Mouse (Mus musculus) erythroblast, adult 5-6 weeks (primary cell): ENCODE data around the gene Nrg3. TPM values are rescaled to one million over a fixed set of nuclear protein-coding genes. Genes with fewer than 3 reads are reported as not detected.

ENCODE experiments used
- ATAC-seq: replicated peaks from 2 replicates; pipeline ENCODE4 v1.8.0; 2016; ENCODE audit warnings: moderate number of reproducible peaks, mild to moderate bottlenecking, moderate TSS enrichment, inconsistent platforms; ENCODE audit not compliant: poor library complexity, low FRiP score, severe bottlenecking
- total RNA-seq, 2 experiments: library from RNA; stranded (forward) in 1 of 2; stranded (reverse) in 1 of 2; fragments of 150-400 nt in 1 of 2; fragments of 200-764, 138-1000 nt in 1 of 2; gene quantifications; 2 replicates each; pipeline versions ENCODE4 v1.2.3 to v1.2.4; 2015 to 2017; ENCODE audit warnings: low replicate concordance in 2 of 2

Gene Nrg3
- total RNA-seq, 2 experiments from 2014 or later: not detected

DNA sequence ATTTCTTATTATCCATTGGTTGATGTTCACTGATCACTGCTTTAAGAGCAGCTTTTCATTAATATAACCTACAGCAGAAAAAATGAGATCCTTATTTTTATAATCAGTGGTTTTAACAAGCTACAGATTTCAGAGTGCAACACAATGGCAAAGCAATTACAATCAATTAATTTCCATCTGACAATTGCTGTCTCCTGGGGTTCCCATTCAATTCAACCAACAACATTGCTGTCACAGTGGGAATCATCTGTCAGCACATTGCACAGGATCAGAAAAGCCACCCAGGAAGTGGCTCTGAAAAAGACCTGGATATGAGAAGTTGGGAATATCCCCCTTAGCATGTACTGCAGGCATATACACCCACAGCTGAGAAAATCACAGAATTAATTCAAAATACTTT, 458.8 kb downstream of the Nrg3 start:
- no peak for ATAC-seq

- no peak for ATAC-seq
Measured at GRCm38 (mm10) chr14:38997843-38998242, 475.0 kb downstream of the Nrg3 start.

GRCm38 (mm10) chr14:38992574-38992866, 480.4 kb downstream of the Nrg3 start:
- no peak for ATAC-seq

GRCm38 (mm10) chr14:38991847-38992573, 480.9 kb downstream of the Nrg3 start:
- no peak for ATAC-seq

DNA sequence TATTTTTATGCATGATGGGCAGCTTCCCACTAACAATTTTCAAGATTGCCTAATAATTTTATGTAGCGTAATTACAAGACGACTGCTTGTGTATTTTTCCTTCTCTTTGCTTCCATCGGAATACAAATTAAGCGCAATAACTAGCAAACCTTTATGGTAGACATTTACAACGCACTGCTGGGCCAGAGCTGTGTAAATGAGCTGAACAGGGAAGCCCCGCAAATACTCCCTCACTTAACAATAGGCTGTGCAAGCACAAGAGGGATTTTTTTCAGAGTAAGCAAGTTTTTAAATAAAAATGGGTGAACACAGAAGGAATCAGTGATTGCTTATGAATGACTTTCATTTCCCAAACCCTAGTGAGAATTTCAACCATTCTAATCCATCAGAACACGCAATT, 513.5 kb downstream of the Nrg3 start:
- ATAC-seq: no peak

GRCm38 (mm10) chr14:38937481-38937880, 535.4 kb downstream of the Nrg3 start:
- ATAC-seq: no peak

GRCm38 (mm10) chr14:38936483-38937054, 536.3 kb downstream of the Nrg3 start:
- no peak for ATAC-seq

- ATAC-seq: no peak
Measured at GRCm38 (mm10) chr14:38923652-38924051, 549.2 kb downstream of the Nrg3 start.

DNA sequence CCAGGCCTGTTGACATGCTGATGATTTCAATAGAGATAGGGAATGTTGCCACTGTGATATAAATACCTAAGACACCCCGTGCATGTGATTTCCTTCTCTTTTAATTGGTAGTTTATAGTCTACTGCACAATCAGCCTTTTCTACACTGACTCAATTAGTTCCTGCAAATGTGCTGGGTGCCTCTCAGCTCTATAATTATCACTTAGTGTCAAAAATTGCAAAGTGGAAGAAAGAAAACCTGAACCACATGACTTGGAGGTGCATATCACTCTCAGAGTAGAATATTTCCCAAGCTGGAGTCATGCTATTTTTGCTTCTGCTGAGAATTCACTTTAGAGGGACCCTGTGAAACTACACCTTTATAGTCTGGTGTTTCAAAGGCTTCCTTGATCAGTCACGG, 552.1 kb downstream of the Nrg3 start:
- ATAC-seq: no peak

- no peak for ATAC-seq
Measured at GRCm38 (mm10) chr14:38870591-38870990, 602.3 kb downstream of the Nrg3 start.

DNA sequence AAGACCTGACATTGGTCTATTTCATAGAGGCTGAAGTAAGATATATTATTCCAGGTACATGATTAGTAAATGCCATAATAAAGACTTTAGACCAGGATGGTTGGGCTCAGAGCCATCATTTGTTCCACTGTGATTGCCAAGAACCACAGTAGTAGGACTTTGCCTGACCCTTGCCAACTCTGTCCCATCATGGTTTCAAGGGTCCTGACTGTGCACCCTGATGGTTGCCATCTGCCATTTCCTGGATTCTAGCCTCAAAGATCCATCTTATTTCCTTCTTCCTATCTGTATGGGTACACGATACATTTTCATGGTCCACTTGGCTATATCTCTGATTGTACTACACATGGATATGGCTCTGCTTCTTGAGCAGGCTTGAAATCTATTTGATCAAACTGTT, 625.3 kb downstream of the Nrg3 start:
- no peak for ATAC-seq

DNA sequence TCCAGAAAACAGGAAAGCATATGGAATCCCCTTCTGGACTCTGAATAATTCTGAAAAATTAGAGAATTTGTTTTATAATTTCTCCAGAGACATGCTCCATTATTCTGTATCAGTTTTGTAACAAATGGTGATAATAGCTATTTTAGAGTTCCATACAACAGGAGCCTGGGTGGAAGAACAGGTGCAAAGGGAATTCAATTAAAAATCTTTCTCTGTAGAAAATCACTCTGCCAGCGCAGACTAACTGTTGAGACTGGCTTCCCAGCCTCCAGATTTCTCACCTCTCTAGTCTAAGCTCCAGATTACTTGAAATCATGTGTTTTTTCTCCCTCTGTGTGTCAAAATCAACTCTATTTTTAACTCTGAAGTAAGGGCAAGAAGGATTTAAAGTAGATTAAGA, 625.8 kb downstream of the Nrg3 start:
- no peak for ATAC-seq

DNA sequence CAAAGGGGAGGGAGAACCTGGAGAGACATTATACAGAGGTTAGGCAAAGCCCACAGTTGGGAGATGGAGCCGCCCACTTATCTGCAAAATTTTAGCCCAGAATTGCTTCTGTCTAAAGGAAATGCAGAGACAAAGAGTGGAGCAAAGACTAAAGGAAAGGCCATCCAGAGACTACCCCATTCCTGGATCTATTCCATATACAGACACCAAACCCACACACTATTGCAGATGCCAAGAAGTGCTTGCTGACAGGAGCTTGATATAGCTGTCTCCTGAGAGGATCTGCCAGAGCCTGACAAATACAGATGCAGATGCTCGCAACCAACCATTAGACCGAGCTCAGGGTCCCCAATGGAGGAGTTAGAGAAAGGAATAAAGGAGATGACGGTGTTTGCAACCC, 637.9 kb downstream of the Nrg3 start:
- ATAC-seq: no peak

DNA sequence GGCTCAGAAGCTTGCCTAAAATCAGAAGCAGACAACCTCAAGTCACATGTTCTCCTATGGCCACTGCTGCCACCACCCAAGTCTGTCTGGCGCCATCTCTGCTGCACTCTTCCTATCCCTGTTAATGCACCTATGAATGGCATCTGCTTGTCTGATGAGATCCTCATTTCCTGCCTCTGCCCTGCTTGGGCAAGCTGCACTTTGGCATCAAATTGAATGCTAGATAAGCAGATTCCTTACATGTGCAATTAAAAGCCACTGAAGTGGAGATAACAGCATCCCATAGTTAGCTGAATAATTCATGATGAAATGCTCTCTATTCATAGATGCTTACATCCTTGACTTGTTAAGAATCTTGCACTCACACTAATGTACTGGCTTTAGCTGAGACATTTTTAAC, 648.0 kb downstream of the Nrg3 start:
- ATAC-seq: no peak

DNA sequence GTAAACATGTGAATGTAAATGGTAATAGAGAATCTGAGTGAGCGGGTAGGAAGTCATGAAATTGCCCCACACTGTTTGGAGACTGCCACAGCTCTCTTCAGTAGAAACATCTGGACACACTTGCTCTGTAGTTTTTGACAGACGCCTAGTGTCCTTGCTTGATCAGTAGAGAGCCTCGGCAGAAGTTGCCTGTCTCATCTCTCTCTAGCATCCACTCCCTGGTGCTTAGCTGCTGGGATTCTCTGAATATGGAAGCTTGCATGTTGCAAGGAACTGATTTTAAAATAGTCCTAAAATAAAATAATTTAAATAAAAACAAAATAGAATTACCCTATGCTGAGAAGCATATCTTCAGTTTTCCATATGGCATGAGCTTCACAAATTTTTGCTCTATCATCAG, 675.9 kb downstream of the Nrg3 start:
- ATAC-seq: no peak

DNA sequence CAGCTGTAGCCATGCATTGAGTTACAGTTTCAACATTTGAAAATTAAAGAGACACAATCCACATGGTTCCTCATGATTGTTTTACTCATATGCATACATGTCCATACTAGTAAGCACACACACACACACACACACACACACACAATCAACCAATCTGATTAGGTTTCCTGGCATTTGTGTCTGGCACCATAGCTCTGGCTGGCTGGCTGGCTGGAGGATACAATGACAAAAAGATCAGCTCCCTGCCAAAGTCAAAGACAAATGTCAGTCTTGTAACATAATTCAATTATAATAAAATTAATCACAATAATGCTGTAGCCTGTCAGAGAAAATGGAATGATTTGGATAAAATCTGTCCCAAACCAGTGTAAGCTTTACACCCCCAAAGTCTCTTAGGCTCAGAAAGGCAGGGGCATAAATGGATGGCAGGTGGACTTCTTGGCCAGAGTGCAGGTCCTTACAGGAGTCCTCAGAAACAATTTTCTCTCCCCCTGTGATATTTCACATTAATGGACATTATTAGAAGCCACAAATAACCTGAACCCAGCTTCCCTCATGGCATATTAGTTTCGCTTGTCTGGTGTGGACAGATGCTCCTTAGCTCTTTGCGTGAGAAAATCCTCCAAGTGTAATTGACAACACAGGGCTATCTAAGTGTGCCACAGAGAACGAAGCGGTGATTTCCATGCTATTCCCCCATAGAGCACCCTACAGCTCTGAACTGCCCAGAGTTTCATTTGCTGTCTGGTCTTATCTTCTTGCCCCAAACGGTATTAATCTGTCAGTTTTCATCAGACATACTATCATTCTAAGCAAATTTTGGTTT, 697.4 kb downstream of the Nrg3 start:
- no peak for ATAC-seq

GRCm38 (mm10) chr14:38774811-38775210, 698.1 kb downstream of the Nrg3 start:
- ATAC-seq: no peak

- no peak for ATAC-seq
Measured at GRCm38 (mm10) chr14:38730465-38730864, 742.4 kb downstream of the Nrg3 start.

GRCm38 (mm10) chr14:38703894-38704293, 769.0 kb downstream of the Nrg3 start:
- ATAC-seq: no peak

DNA sequence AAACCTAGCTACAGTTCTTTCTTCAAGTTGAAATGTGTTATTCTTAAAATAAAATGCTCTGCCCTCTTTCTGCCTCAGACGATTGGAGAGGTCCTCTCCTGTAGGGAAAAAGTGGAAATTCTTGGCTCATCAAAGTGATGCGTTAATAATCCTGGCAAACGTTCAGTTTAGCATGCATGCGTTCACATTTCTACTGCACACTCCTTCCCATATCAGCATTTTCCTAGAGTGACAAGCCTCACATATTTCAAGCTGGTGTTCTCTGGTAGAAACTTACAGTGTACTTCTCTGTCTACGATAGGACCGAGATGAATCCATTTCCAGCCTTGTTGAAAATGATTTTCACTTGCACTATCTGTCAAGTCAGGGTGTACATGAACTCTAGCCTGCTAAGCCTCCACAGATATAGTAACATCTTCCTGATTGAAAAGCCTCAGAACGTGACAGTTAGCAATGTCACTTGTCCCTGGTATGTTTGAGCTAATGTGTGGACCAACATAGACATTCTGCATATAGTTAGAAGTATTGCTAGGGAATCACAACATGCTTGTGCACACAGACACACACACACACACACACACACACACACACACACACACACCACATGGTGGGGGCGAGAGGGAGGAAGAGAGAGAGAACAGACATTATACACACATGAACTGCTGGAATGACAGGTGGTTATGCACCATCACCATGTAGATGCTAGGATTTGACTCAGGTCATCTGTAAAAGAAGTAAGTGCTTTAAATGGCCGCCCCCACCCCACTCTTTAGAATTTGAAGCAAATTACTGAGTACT, 770.1 kb downstream of the Nrg3 start:
- no peak for ATAC-seq
